11 mouse cellular contexts compared by ENCODE assay signal in genomic region chr1:36904084-36904451, GRCm38 (mm10). TPM values are rescaled to one million over a fixed set of nuclear protein-coding genes. Genes with fewer than 3 reads are reported as not detected.
A peak's percentile ranks its signal among the peaks of the same experiment; 100 is the strongest.
DNase-seq lines count a peak whose midpoint lies in the region; ATAC-seq and TF ChIP-seq lines count a peak whose summit lies in the region.
"Had no signal": no experiment of that assay in that cellular context is flagged by ENCODE, and none has a peak within 500 bp of the region (broad histone marks: within the 10 kb centered on the region; RNA-seq: fewer than 3 reads in every experiment).

No protein-coding gene starts in this region.

- H3K9me3 ChIP-seq in lung, embryonic 15.5 days = no peaks in the 10 kb centered on the region
- H3K9me3 ChIP-seq: hindbrain, embryonic 15.5 days; limb, embryonic 15.5 days had no signal

- 40% methylated on average over 3 of the region's 3 CpGs for WGBS in lung, embryonic 15.5 days

- H3K4me2 ChIP-seq in lung, embryonic 15.5 days = no peak overlapping the region
- H3K4me2 ChIP-seq: hindbrain, embryonic 15.5 days; limb, embryonic 15.5 days had no signal

- H3K4me1 ChIP-seq in lung, embryonic 15.5 days = peaks cover 14% of the 10 kb centered on the region; the same call in 1 of the 2 replicates

- H3K27ac ChIP-seq in gastrocnemius, adult 2 months = no peak overlapping the region
- 0 out of 2 replicates have a peak overlapping the region, but pooled peaks have one; percentile 0 for H3K27ac ChIP-seq in lung, embryonic 15.5 days
- H3K27ac ChIP-seq: hindbrain, embryonic 15.5 days had no signal

- ATAC-seq in lung, embryonic 15.5 days (ENCODE audit: borderline replicate concordance, extremely low read depth, low FRiP score, low TSS enrichment) = no peak
- ATAC-seq in CD4-positive, CD25-positive, alpha-beta regulatory T cell, adult 4 months = peak; percentile 37
- ATAC-seq in granulocyte monocyte progenitor cell, adult 5-6 weeks (replicated peaks; ENCODE audit: poor library complexity, severe bottlenecking) = peak; percentile 40; the same call in 1 of the 2 replicates
- no peak for ATAC-seq in erythroid progenitor cell, adult 5-6 weeks (replicated peaks; ENCODE audit: low FRiP score, poor library complexity, severe bottlenecking)
- ATAC-seq: Patski had no signal

- H3K9ac ChIP-seq in lung, embryonic 15.5 days = no peak overlapping the region
- H3K9ac ChIP-seq: hindbrain, embryonic 15.5 days; limb, embryonic 15.5 days had no signal

- H3K4me3 ChIP-seq in gastrocnemius, adult 2 months = no peak overlapping the region
- H3K4me3 ChIP-seq in lung, embryonic 15.5 days = no peak overlapping the region
- H3K4me3 ChIP-seq: hindbrain, embryonic 15.5 days; limb, embryonic 15.5 days had no signal

- no peak for DNase-seq in gastrocnemius, adult 2 months
- DNase-seq in gastrocnemius, postnatal 36 days = no peak
- DNase-seq in lung, postnatal 10 days = no peak
- DNase-seq in layer of hippocampus, adult 18-20 months (ENCODE audit: low spot score in 2 of 2) = no peak

- no peaks in the 10 kb centered on the region for H3K27me3 ChIP-seq in lung, embryonic 15.5 days
- H3K27me3 ChIP-seq: hindbrain, embryonic 15.5 days; limb, embryonic 15.5 days; Patski had no signal

- no peaks in the 10 kb centered on the region for H3K36me3 ChIP-seq in lung, embryonic 15.5 days
- H3K36me3 ChIP-seq: hindbrain, embryonic 15.5 days had no signal

- intact Hi-C loops in gastrocnemius, adult 2 months (cut with DNase I) = no loop called here
- intact Hi-C loops in gastrocnemius, postnatal 36 days (cut with DNase I) = no loop called here

- TF ChIP-seq CTCF in gastrocnemius, adult 2 months (IDR thresholded peaks at IDR 0.05) = peak; percentile 31; the same call in 1 of the 2 replicates

RNA-seq across cellular contexts. Expression of gene Tmem131, which starts 39.4 kb away (rescaled TPM):
- 10 to 100 TPM; 24.1 to 37.5 TPM for total RNA-seq in gastrocnemius, adult 2 months (2021)
- total RNA-seq in gastrocnemius, postnatal 36 days (2021) = 10 to 100 TPM; 21.0 to 23.7 TPM
- polyA plus RNA-seq in lung, embryonic 15.5 days (2015; fragmentation: Nextera tagmentation; extraction: Ambion mirVana) = 9.9 and 11.4 TPM in 2 replicates
- 10 to 100 TPM; 11.1 to 14.8 TPM for polyA plus RNA-seq in CD4-positive, CD25-positive, alpha-beta regulatory T cell, adult 4 months (2017; shearing (Covaris generic))
- 30.8 and 35.4 TPM in 2 replicates for total RNA-seq in granulocyte monocyte progenitor cell, adult 5-6 weeks (2014; fragmentation: Nextera tagmentation)
- total RNA-seq in granulocyte monocyte progenitor cell, adult 5-6 weeks (2017) = 12.9 and 13.4 TPM in 2 replicates
- 10 to 100 TPM; 51.2 to 55.0 TPM for total RNA-seq in layer of hippocampus, adult 18-20 months (2021)
- total RNA-seq in erythroid progenitor cell, adult 5-6 weeks (2015; ENCODE audit: low replicate concordance) = 128 and 139 TPM in 2 replicates
- 80.9 and 83.9 TPM in 2 replicates for total RNA-seq in erythroid progenitor cell, adult 5-6 weeks (2017; ENCODE audit: low replicate concordance)

Comparison
In these comparisons a context has a peak if more than half of its experiments do, and no peak if none do; other contexts are left out.
1. ATAC-seq: peak in CD4-positive, CD25-positive, alpha-beta regulatory T cell, adult 4 months (single experiment) and granulocyte monocyte progenitor cell, adult 5-6 weeks (single experiment); none in lung, embryonic 15.5 days (single experiment) and erythroid progenitor cell, adult 5-6 weeks (single experiment).